12 mouse cellular contexts compared by ENCODE assay signal in genomic region chr16:22577656-22578055, GRCm38 (mm10).
DNase-seq lines count a peak whose midpoint lies in the region; ATAC-seq and TF ChIP-seq lines count a peak whose summit lies in the region.
"Had no signal": no experiment of that assay in that cellular context is flagged by ENCODE, and none has a peak within 500 bp of the region (broad histone marks: within the 10 kb centered on the region; RNA-seq: fewer than 3 reads in every experiment).

No protein-coding gene starts in this region.

- no peak for TF ChIP-seq EP300 in liver, postnatal 0 days (IDR thresholded peaks at IDR 0.05; ENCODE audit: low read depth)

- no peaks in the 10 kb centered on the region for H3K36me3 ChIP-seq in liver, postnatal 0 days (replicated peaks; ENCODE audit: insufficient read depth, low read length)
- H3K36me3 ChIP-seq in liver, embryonic 11.5 days (ENCODE audit: control insufficient read depth, insufficient read depth, low read length): no peaks in the 10 kb centered on the region
- no peaks in the 10 kb centered on the region for H3K36me3 ChIP-seq in neural tube, embryonic 15.5 days
- H3K36me3 ChIP-seq: embryonic facial prominence, embryonic 12.5 days; limb, embryonic 12.5 days had no signal

- no peaks in the 10 kb centered on the region for H3K9me3 ChIP-seq in liver, postnatal 0 days (ENCODE audit: low read length)
- no peaks in the 10 kb centered on the region for H3K9me3 ChIP-seq in liver, embryonic 11.5 days (ENCODE audit: control insufficient read depth, low read length)
- H3K9me3 ChIP-seq in neural tube, embryonic 15.5 days (replicated peaks): no peaks in the 10 kb centered on the region
- H3K9me3 ChIP-seq: embryonic facial prominence, embryonic 12.5 days; limb, embryonic 12.5 days had no signal

- no peaks in the 10 kb centered on the region for H3K27me3 ChIP-seq in liver, postnatal 0 days (ENCODE audit: insufficient read depth, low read length)
- peaks cover 4% of the 10 kb centered on the region for H3K27me3 ChIP-seq in liver, embryonic 11.5 days (replicated peaks; ENCODE audit: control insufficient read depth, insufficient read depth, low read length)
- H3K27me3 ChIP-seq in neural tube, embryonic 15.5 days (replicated peaks): peaks cover 14% of the 10 kb centered on the region; the same call in 1 of the 2 replicates

- DNase-seq in adrenal gland, adult (ENCODE audit: inconsistent age in 2 of 2, low spot score in 1 of 2): peak; percentile 21 to 76
- no peak for DNase-seq in adrenal gland, postnatal 4 days (ENCODE audit: low spot score in 2 of 2)
- peak; percentile 19 to 43 for DNase-seq in heart, postnatal 10 days
- no peak for DNase-seq in heart, postnatal 36 days
- DNase-seq in liver, postnatal 0 days: no peak
- DNase-seq in liver, embryonic 11.5 days (ENCODE audit: low spot score): no peak
- peak; percentile 36 for DNase-seq in adrenal gland, postnatal 14 days
- DNase-seq: kidney, postnatal 25 days; spleen, adult 18-20 months had no signal

- H3K4me1 ChIP-seq in liver, postnatal 0 days (ENCODE audit: insufficient read depth): no peaks in the 10 kb centered on the region
- H3K4me1 ChIP-seq in liver, embryonic 11.5 days (replicated peaks; ENCODE audit: control insufficient read depth, insufficient read depth, low read length): no peaks in the 10 kb centered on the region
- H3K4me1 ChIP-seq in neural tube, embryonic 15.5 days: no peaks in the 10 kb centered on the region
- H3K4me1 ChIP-seq: limb, embryonic 12.5 days had no signal

- peak; percentile 54 for TF ChIP-seq CTCF in liver, postnatal 0 days (IDR thresholded peaks at IDR 0.05; ENCODE audit: low read depth)

- no peak overlapping the region for H3K27ac ChIP-seq in liver, postnatal 0 days (ENCODE audit: low read depth)
- no peak overlapping the region for H3K27ac ChIP-seq in liver, embryonic 11.5 days (ENCODE audit: low read depth, low read length)
- H3K27ac ChIP-seq in neural tube, embryonic 15.5 days (replicated peaks): no peak overlapping the region
- H3K27ac ChIP-seq: embryonic facial prominence, embryonic 12.5 days; limb, embryonic 12.5 days had no signal

- intact Hi-C loops in heart, postnatal 10 days (cut with DNase I): loop anchor here (2.0 kb wide), 1 partner anchor 275 kb away; no protein-coding TSS in a partner anchor
- intact Hi-C loops in heart, postnatal 36 days (cut with DNase I): loop anchor here (2.0 kb wide), 1 partner anchor 275 kb away; no protein-coding TSS in a partner anchor

- 52% methylated on average over 8 of the region's 8 CpGs for WGBS in liver, postnatal 0 days (ENCODE audit: insufficient replicate concordance)
- 45% methylated on average over 8 of the region's 8 CpGs for WGBS in liver, embryonic 11.5 days
- 64% methylated on average over 8 of the region's 8 CpGs for WGBS in neural tube, embryonic 15.5 days

- ATAC-seq in liver, postnatal 0 days: no peak
- no peak for ATAC-seq in liver, embryonic 11.5 days (replicated peaks; ENCODE audit: low FRiP score)
- no peak for ATAC-seq in neural tube, embryonic 15.5 days (ENCODE audit: low FRiP score)

- no peak overlapping the region for H3K4me3 ChIP-seq in liver, postnatal 0 days (ENCODE audit: low read depth, low read length)
- no peak overlapping the region for H3K4me3 ChIP-seq in liver, embryonic 11.5 days (ENCODE audit: low read depth, low read length)
- no peak overlapping the region for H3K4me3 ChIP-seq in neural tube, embryonic 15.5 days (replicated peaks)
- H3K4me3 ChIP-seq: embryonic facial prominence, embryonic 12.5 days; limb, embryonic 12.5 days had no signal

- no peak overlapping the region for H3K9ac ChIP-seq in liver, postnatal 0 days (replicated peaks)
- no peak overlapping the region for H3K9ac ChIP-seq in liver, embryonic 11.5 days (ENCODE audit: low read depth, low read length)
- no peak overlapping the region for H3K9ac ChIP-seq in neural tube, embryonic 15.5 days (replicated peaks)
- H3K9ac ChIP-seq: embryonic facial prominence, embryonic 12.5 days; limb, embryonic 12.5 days had no signal

- no peak overlapping the region for H3K4me2 ChIP-seq in liver, postnatal 0 days (ENCODE audit: low read depth, low read length)
- H3K4me2 ChIP-seq in liver, embryonic 11.5 days: no peak overlapping the region
- H3K4me2 ChIP-seq in neural tube, embryonic 15.5 days: no peak overlapping the region
- H3K4me2 ChIP-seq: embryonic facial prominence, embryonic 12.5 days; limb, embryonic 12.5 days had no signal

Comparison
In these comparisons a context has a peak if more than half of its experiments do, and no peak if none do; other contexts are left out.
1. DNase-seq: peak in adrenal gland, adult (2 of 2), heart, postnatal 10 days (2 of 2) and adrenal gland, postnatal 14 days (single experiment); none in adrenal gland, postnatal 4 days (0 of 2), heart, postnatal 36 days (0 of 2), liver, postnatal 0 days (single experiment) and liver, embryonic 11.5 days (single experiment).